Mouse (Mus musculus) testis, postnatal 10 days (tissue): ENCODE results near the gene Col4a2.
A peak's percentile ranks its signal among the peaks of the same experiment; 100 is the strongest.

Source experiments
- DNase-seq: peaks from one replicate; pipeline ENCODE4 v3.0.0; 2021; ENCODE audit warnings: low spot score

Col4a2 gene

DNA sequence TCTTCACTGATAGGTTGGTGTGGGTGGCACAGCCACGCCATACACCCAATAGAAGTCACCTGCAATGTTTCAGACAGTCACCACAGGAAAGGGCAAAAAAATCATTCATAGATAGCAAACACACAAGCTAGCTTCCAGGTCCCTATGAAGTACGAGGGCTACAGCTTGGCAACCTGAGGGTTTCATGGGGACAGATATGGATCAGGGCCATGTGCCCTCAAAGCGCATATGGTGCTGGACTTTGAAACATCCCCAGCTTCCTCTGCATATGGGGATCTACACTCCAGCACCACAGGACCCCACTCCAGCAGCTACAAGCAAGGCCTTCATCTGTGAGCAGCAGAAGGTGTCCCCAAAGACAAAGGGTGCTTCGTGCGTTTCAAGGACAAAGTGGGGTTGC is 47.2 kb downstream of the Col4a2 start:
- DNase-seq = no peak

DNA sequence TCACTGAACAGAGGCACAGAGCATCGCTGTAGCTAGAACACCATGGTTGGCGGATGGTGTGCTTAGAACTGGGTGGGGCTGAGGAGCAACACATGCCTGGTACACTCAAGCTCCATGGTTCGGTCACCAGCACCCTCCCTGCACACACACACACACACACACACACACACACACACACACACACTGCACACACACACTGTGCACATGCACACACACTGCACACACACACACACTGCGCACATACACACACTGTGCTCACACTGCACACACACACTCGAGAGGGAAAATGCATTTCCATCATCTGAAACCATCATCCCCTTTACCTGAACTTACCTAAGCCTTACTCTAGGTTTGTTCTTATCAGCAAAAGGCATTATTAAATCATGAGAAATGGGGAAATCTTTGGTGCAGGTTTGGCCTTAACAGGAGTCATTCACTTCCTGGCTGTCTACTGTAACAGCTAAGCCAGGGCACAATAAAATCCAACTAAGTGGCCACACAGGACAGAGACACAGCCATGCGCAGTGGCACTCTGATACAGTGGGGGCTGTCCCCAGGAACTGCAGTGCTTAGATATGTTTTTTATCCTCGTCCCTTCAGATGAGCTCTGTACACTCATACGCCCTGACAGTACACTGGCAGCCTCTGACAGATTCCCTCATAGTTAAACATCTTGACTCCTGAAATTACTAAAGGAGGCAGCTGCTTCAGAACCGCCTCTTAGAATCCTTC is 49.1 kb downstream of the Col4a2 start:
- no peak for DNase-seq

GRCm38 (mm10) chr8:11362278-11363214 is 49.9 kb downstream of the Col4a2 start:
- DNase-seq = no peak

DNA sequence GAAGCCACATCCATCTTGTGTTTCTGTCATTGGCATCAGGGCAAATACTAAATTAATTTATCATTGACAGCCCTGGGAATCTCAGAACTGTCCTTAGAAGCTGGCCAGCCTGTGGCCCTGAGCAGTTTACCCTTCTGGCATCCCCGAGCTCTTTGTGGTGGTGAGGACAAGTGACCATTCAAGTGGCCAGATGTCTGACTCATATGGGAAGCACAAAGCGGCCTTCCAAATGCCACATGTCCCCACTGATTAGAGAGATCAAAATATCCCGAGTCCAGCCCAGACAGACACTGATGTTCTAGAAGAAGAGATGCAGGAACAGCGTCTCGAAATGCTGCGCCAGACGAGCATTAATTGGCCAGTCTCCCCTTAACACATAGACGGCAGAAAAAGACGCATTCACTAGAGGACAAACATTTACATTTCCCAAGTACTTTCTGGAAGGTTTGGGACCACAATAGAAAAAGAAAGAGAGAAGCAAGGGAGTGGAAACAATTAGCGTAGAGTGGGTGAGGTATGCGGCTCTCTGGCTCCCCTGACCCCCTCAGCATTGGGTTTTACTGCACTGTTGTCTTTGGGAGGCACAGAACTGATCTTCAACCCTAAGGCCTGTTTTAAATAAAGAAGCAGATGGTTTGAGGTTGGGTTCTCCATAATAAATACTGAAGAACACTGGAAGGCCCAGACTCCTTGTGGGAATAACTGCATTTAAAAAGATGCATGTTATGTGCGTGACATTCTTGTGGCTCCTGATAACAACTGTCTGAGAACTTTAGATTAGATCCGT is 50.9 kb downstream of the Col4a2 start:
- DNase-seq = no peak

GRCm38 (mm10) chr8:11366251-11366650 is 53.6 kb downstream of the Col4a2 start:
- DNase-seq = no peak

DNA sequence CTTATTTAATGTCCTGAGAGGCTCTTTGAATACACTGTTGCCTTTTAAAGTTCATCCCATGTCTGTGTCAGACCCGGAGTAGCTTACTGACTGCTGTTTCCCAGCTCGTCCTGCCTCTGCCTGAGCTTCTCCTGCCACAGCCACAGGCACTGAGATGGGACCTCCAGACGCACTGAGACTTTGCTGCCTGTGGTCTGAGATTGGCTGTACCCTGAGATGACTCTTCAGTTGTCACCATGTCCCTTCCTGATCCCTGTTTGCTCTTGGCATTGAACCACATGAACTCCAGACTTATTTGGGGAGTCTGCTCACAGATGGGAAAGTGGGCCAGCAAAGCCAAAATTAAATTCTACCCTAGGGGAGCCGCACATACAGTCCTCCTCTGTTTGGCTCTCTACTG is 54.1 kb downstream of the Col4a2 start:
- DNase-seq = no peak

DNA sequence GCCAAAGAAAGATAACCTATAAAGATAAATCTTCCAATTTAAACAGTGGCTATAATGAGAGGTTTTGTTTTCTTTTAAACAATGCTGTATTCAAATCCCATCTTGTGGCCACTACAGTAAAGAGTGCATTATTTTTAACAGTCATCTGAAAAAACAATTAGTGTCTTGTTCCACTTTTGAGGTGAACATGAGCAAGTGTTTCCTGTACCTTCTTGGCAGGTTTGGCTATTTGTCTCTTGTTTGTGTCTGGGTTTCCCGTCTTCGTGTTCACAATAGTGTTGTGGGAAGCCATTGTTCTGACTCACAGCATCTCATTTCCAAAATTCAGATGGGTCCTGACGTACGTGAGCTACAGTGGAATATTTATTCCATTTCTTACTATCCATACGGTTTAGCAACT is 55.1 kb downstream of the Col4a2 start:
- no peak for DNase-seq

DNA sequence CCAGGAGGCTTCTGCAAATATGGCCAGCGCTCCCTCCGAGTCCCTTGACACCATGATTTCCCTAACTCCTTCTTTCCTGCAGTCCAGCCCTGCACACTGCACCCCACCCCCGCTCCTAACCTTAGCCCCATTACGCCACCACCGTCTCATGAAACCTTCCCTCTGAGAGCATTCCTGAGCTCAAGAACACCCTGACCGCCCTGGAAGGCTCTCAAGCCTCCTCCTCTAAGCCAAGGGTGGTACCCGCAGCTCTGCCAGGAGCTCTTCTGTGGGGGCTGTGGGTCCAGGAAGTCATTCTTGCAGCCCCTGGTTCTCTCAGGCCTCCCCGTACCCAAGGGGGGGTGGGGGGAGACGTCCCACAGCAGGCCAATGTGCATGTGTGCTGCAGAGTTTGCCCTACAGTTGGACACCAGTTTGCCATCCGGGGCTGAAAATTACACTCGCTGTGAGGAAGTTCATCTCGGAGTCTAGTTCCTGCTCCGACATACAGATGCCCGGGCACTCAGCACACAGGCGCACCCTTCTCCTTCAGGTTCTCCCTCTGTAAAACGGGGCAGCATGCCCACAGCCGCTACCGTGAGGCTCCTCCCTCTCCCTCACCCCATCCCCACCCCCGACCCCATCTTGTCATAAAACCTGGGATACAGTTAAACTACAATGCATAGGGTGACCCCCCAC is 57.1 kb downstream of the Col4a2 start:
- DNase-seq = peak; percentile 66

GRCm38 (mm10) chr8:11371347-11371746 is 58.7 kb downstream of the Col4a2 start:
- DNase-seq = no peak

GRCm38 (mm10) chr8:11372080-11372479 is 59.5 kb downstream of the Col4a2 start:
- DNase-seq = no peak

- DNase-seq = no peak
Observed at GRCm38 (mm10) chr8:11373643-11374325, 61.2 kb downstream of the Col4a2 start.

- no peak for DNase-seq
Observed at GRCm38 (mm10) chr8:11374326-11375076, 61.9 kb downstream of the Col4a2 start.

- DNase-seq = no peak
Observed at GRCm38 (mm10) chr8:11375749-11376438, 63.3 kb downstream of the Col4a2 start.

DNA sequence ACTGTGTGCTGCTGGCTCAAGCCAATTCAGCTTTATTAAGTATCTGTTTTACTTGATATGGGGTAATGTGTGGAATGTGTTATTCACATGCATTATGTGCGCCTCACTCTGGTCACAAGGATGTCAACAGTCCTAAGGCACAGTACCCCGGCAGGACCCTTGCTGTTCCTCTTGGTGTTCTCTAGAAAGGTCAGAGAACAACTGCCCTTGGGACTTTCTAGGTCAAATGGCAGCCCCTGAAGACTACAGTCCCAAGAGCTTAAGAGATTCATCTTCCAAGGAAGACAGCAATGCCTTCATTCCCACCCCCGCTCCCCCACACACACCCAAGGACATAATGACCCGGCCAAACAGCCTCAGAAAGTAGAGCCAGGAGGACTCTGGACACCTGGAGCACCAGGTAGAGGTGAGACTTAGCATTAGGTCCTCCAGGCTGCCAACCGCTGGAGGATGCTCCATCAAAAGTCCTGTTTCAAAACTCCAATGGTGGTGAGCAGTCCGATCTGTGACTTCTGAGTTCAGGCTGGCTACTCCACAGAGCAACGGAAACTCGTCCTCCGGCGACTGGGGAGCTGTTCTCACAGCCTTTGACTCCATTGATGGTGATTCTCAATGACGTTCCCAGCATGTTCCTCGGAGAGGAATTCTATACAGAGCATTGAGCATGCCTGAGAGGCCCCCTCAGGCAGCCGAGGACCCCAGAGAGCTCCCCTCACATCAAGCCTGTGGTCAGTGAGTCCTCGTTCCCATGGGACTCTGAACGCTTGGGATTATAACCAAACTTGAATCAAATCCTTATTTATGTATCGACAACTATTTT is 65.0 kb downstream of the Col4a2 start:
- no peak for DNase-seq

- no peak for DNase-seq
Observed at GRCm38 (mm10) chr8:11379590-11379989, 67.0 kb downstream of the Col4a2 start.

DNA sequence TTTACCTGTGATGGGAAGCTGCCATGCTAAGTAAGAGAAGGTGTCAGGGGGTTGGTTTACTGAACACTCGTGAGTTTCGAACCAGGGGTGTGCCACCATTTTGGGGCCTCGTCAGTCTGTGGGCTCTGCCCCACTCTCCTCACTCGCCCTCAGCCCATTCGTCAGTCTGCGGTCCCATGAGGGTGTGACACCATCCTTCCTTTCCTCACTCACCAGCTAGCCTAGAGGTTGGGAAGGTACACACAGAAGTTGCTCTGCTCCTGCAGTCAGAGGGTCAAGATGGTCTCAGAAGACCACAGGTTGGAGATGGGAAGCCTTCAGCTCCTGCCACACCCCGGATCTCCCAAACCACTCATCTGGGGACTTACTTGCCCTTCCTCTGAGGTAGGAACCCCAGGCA is 68.9 kb downstream of the Col4a2 start:
- no peak for DNase-seq

DNA sequence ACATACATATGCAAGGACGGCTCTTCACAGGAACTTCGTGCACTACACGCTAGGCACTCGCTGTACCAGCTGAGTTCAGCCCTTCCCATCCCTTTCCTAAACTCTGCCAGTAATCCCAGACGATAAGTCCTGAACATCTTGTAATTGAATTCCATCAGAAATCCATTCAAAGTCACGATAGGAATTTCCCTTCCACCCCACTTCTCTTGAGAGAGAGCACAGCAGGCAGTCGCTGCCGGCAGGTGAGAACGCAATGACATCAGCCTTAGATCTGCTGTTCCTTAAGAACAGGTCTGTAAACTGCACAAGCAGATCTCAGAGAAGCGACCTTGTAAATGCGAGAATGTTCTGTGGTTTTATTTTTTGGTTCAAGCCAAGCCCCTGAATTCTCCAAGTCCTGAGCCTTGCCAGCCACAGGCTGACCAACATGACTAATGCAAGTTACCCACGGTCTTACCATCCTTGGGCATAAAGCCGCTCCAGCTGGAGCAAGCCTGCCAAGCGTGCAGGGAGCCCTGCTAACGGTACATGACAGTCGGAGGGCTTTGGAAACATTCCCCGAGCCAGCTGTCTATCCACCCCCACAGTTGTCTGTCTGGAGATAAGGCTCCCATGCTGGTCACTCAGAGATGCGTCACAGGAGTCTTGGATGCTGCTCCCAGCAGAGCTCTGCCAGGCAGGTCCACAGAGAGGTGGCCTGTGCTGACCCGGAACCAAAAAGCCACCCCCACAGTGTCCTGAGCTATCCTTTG is 69.6 kb downstream of the Col4a2 start:
- DNase-seq = peak; percentile 66

GRCm38 (mm10) chr8:11382933-11383332 is 70.3 kb downstream of the Col4a2 start:
- DNase-seq = no peak
